Mouse (Mus musculus): ENCODE measurements around the gene Hs3st2.

GRCm38 (mm10) chr7:121465111-121465510, 73.5 kb downstream of the Hs3st2 start:
- TF ChIP-seq POLR2A (IDR thresholded peaks at IDR 0.05; ENCODE audit: borderline replicate concordance, control insufficient read depth, low read depth, low read length) (no peak), CTCF (IDR thresholded peaks at IDR 0.05; ENCODE audit: control insufficient read depth, insufficient read depth, low read length) (no peak)

Measured in bone marrow, adult 2 months (tissue).